Mouse (Mus musculus): ENCODE results near the gene Dnah3. TPM values are rescaled to one million over a fixed set of nuclear protein-coding genes. Genes with fewer than 3 reads are reported as not detected.

Dnah3 gene
- under 1 TPM in 1 of 2 experiments, not detected in 1; 0.12 TPM for total RNA-seq (2021)

DNA sequence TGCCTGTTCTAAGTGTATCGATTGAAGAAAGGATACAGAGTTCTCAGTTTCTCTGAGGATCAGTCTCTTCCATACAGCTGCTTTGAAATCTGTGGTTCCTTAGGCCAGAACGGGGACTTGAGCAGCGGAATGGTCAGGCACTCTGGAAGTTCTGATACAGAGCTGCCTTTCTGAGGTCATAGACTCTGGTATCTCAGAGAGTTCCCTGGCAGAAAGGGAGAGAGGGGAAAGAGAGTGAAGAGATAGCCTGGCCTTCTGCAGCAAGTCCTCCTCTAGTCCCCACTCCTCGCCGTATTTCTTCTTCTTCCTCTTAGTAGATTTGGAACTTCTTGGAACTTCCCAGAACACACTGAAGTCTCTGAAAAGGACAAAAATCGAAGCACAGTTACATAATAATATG, at the start of gene Dnah3:
Gene Dnah3, minus strand, starts transcription at position 101 of the 400 bp plus-strand sequence.
- DNase-seq, result no peak
- intact Hi-C loops (cut with DNase I), result loop anchor here (5.0 to 10.0 kb wide), 2 partner anchors 110 to 198 kb away; partner anchors contain the start of genes Abca14, Crym, Dcun1d3 and Lyrm1

DNA sequence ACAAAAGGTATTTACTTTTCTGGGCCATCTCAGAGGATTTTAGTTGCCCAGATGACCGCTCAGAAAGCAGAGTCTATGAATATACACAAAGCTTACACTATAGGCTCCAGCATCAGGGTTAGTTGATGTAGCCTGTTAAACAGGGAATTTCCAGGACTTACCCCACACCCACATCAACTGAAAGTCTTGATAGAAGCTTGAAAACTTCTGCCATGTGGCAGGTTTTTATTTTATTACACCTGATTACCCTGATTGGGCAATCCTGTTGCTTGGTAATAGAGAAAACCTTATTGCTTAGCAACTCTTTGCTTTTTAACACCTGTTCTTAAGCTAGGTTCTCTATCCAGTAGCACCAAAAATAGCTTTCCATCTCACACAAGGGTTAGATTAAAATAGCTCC, 47.7 kb upstream of the Dnah3 start:
- no peak for DNase-seq
- intact Hi-C loops (cut with DNase I), result no loop called here

DNA sequence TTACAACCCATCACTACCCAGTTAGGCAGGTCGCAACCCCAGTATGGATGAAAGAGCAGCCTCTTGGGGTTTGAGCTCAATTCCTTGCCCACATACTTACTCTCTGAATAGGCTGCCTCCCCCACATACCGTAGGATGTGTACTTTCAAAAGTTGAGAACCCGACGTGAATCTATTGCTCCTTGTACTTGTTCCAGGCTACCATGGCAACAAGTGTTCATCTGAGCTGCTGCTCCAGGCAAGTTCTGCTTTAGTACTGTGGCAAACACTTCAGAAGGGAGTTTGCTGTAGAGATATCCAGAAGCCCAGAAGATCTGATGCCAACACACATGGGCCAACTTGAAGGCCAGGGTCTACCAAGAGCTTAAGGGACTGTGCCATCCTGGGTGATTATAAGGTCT, 33.9 kb upstream of the Dnah3 start:
- intact Hi-C loops (cut with DNase I), result loop anchor here (10.0 kb wide), 1 partner anchor 506 kb away; the partner anchor contains the start of gene Uqcrc2
- DNase-seq, result no peak

DNA sequence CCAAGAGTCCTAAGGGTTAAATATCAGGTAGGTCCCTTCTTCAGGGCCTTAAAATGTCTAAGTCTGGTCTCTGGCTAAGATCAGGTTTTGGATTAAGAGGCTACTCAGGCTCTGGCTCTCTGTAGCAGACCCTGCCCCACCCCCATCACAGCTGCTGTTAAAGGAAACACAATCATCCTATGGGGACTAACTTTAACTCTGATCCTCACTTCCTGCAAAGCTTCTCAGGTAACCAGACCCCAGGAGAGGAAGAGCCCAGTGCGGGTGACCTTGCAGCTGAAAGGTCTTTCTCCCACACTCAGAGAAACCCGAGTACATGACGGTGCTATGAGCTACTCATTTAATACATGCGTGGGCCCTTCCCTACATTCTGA, 32.6 kb upstream of the Dnah3 start:
- DNase-seq, result no peak
- intact Hi-C loops (cut with DNase I), result loop anchor here (10.0 kb wide), 1 partner anchor 507 kb away; the partner anchor contains the start of gene Uqcrc2

DNA sequence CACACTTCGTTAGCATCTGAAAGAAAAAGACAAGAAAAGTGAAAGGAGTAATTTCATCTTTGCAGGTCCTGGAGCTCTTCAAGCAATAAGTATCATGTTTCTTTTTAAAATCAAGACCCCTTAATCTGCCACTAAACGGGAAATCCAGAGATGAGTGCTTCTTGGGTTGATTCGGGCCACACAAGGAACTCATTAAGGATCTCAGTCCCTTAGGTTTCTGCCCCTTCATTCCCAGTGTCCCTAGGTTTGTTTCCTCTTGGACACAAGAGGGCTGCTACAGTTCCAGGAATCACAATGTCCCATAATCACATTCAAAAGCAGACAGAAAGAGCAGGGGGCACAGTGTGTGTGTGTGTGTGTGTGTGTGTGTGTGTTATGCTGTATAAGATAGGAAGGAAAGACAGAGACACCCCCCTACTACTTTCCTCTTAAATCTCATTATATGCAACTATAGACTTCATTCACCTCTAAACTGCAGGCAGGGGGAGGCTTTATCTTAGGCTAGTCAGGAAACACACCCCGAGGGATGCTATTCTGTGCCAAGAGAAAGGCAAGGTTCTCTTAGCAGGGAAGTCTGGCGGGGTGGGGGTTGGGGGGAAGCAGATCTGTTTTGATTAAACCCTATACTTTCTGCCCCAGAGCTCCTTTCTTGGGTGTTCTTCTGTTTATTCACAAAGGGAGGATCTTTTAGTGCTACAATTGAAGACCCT, 32.1 kb upstream of the Dnah3 start:
- no peak for DNase-seq
- intact Hi-C loops (cut with DNase I), result loop anchor here (10.0 kb wide), 1 partner anchor 508 kb away; the partner anchor contains the start of gene Uqcrc2

DNA sequence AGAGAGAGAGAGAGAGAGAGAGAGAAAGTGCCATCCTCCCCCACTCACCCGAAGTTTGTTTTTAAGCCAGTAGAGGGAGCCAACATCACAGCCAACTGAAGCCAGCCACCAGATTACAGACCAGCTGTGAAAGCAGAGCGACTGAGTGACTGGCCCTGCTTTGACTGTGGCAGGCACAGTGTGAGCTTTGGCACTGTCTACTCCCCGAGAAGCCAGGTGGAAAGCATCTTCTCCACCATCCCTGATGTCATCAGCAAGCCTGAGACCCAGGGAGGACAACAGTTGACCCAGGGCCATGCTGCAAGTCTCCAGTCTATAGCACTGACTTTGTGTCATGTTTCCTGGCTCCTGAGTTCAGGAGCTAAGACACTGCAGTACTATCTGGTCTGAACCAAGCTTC, 29.8 kb upstream of the Dnah3 start:
- peak; percentile 81 to 87 for DNase-seq
- intact Hi-C loops (cut with DNase I), result loop anchor here (1.0 to 10.0 kb wide), 3 partner anchors 78 to 510 kb away; partner anchors contain the start of genes Abca14, Abca15 and Uqcrc2

DNA sequence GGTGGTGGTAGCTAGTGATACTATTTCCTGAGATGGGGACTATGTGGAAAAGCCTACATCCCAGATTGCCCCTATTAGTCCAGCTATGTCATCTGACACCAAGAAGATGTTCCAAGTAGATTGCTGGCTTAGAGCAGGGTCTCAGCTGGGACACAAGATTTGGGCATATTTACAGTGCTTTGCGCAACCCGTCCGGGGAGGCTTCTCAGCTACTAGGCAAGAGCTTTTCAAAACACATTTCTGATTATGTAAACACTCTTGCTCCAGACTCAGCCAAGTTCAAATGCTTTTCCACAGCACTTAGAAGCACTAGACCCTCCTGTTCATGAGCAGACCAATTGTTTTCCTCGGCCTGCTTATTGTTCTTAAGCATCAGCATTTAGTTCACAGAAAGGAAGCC, 28.7 kb upstream of the Dnah3 start:
- intact Hi-C loops (cut with DNase I), result loop anchor here (1.0 to 10.0 kb wide), 3 partner anchors 80 to 511 kb away; partner anchors contain the start of genes Abca14, Abca15 and Uqcrc2
- no peak for DNase-seq

DNA sequence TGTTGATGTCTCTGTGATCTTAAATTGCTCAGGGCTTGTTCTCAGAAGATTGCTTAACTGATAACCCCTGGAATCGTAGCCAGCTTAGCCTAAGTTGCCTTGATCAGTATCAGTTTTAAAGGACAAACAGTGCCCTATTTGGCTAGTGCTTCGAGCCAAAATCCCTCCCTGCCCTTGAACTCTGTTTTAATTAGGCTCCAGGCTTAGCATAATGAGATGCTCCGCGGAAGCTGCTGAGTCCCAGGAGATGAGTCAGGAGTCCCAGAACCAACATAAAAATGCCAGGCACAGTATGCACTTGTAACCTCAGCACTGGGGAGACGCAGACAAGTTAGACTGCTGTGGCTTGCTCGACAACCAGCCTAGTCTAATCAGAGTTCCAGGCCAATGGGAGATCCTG, 22.4 kb upstream of the Dnah3 start:
- intact Hi-C loops (cut with DNase I), result no loop called here
- no peak for DNase-seq

DNA sequence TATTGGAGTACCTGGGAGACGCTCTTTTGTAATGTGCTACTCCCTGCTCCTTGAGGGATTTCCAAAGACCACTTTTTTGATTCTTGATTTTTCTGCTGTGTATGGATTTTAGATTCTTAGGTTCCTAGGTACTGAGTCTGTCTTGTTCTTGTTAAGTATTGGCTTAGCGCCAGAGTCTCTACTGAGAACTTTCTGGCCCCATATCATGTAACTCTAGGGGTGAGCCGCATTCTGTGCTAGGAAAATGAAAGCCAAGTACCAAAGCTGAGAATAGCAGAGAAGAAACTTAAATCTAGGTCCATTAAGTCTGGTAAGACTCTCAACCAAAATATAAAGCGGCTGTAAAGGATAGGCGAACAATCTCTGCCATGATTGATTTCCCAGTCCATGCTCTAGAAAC, 21.9 kb upstream of the Dnah3 start:
- DNase-seq, result no peak
- intact Hi-C loops (cut with DNase I), result no loop called here

DNA sequence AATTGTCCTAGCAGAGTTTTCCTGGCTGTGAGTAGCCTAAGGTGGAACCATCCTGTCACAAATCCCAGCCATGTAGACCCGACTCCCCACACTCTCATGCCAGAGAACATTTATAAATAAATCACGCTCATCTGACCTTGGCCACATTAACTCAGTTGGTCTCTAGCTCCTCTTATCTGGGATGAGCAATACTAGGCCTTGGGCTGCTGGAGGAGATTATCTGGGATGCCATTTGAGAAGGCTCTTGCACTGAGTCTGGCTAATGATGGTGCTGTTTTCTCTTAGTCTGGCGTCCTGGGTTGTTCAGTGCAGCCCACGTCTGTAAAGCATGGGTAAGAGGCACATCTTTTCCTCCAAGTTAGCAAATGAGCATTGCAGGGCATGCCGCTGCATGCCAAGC, 14.6 kb upstream of the Dnah3 start:
- intact Hi-C loops (cut with DNase I), result loop anchor here (10.0 kb wide), 1 partner anchor 435 kb away; no protein-coding TSS in a partner anchor
- DNase-seq, result no peak

DNA sequence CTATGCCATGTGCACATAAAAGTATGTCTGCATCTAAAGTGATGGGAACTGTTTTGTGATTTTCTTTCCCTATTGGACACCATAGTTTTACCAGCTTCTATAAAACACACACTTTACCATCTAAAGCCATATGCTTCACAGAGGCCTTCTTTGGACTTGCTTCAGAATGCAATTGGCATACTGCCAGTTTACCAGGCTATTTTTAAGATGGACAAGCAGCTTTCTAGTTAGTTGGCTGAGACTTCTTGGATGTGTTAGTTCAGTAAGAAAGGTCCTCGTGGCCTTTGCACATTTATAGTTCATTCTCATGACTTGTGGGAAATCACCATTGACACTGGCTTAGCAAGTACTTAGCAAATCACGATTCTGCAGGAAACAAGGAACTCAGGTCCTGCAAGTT, 11.3 kb upstream of the Dnah3 start:
- DNase-seq, result peak; percentile 31 to 36
- intact Hi-C loops (cut with DNase I), result loop anchor here (10.0 kb wide), 1 partner anchor 432 kb away; no protein-coding TSS in a partner anchor

DNA sequence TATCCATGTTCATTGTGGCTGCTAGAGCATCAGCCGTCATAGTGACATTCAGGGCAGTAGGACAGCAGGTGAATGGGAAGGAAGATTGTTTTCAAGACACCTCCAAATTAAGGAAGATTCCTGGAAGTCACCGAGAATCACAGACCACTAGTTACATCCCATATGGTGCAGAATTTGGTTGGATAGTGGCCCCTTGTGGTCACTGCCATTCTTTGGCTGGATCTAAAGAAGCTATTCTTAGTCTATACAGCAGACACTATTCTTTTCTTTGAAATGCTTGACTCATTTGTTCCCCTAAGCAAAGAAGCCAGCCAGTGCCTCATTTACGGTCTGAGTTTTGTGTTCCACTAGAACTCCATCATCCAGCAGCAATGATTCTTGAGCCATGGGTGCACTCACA, 9.9 kb upstream of the Dnah3 start:
- peak in 1 of 2 experiments; percentile 21 for DNase-seq
- intact Hi-C loops (cut with DNase I), result loop anchor here (10.0 kb wide), 1 partner anchor 430 kb away; no protein-coding TSS in a partner anchor

DNA sequence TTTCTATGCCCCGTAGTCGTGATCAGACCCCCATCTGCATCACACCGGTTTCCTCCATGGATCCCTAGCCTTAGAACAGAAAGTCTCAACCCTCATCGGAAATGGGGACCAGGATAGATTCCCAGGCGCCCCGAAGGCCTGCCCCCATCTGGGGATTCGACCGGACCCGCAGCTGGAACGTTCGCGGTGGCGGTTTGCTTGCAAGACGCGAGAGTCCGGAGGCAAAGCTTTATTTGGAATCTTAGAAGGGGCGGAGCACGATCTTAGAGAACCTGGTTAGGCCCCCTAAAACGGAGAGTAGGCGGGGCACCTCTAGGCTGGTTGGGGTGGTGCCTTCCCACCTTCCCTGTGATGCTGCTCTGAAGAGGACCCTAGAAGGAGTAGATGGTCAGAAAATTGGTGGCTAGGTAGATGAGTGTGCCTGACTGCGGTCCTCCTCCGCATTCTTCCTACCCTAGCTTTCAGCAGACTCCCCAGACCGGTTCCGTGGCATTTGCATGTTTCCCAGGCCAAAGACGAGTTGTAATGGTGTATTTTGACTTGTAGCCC, 8.0 kb upstream of the Dnah3 start:
- DNase-seq, result peak; percentile 29 to 37
- intact Hi-C loops (cut with DNase I), result loop anchor here (10.0 kb wide), 1 partner anchor 428 kb away; no protein-coding TSS in a partner anchor

DNA sequence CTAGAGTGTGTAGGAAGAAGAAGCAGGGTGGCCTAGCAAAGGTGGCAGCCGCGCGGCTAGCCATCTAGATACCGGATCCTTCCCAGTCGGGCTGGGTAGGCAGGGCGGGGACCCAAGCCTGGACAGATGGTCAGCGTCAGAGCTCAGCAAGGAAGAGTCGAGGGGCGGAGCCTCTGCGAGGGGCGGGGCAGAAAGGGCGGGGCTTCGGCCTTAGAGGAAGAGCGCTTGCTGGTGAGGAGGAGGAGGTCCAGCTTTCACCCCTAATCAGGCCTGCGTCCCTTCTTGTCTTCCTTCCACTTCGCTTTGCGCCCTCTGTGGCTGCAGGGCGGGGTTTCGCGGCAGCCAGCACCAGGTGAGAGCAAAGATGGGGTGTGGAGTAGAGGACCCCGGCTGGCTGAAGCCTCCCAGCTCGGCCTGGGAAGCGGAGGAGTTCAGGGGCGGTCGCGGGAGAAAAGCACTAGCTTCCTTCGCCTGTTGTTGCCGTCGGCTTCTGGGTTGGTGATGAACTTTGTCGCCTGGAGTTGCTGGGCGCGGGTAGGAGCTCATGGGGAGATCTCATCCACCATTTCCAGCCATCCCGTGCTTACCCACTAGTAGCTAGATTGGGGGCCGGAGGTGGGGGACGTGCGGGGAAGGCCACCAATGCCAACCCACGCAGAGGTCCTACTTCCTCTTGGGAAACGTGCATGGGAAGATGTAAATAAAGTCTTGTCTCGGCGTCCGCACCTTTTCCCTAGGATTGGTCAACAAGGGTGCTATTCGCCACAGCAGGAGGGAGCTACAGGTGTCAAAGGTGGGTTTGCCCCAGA, 7.3 kb upstream of the Dnah3 start, which contains the start of gene Tmem159:
Gene Tmem159, plus strand, starts transcription at position 190 of the 809 bp plus-strand sequence.
- peak; percentile 92 for DNase-seq
- intact Hi-C loops (cut with DNase I), result loop anchor here (10.0 kb wide), 1 partner anchor 428 kb away; no protein-coding TSS in a partner anchor

DNA sequence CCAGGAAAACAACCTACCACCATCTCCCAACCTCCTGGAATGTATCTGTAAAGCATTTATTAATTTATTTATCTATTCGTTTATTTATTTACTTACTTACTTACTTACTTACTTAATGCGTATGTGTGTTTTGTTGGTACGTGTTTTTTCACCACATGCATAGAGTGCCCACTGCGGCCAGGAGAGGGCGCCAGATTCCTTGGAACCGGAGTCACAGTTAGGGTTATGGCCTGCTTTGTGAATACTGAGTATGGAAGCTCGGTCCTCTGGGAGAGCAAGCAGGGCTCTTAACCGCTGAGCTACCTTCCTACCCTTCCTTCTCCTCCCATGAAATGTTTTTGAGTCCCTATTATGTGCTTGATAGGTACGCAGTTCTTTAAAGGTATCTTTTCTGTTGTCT, 3.3 kb upstream of the Dnah3 start:
- intact Hi-C loops (cut with DNase I), result loop anchor here (2.0 to 10.0 kb wide), 3 partner anchors 106 to 250 kb away; partner anchors contain the start of genes Abca14, Crym, Dcun1d3 and Lyrm1
- DNase-seq, result peak; percentile 54 to 79

DNA sequence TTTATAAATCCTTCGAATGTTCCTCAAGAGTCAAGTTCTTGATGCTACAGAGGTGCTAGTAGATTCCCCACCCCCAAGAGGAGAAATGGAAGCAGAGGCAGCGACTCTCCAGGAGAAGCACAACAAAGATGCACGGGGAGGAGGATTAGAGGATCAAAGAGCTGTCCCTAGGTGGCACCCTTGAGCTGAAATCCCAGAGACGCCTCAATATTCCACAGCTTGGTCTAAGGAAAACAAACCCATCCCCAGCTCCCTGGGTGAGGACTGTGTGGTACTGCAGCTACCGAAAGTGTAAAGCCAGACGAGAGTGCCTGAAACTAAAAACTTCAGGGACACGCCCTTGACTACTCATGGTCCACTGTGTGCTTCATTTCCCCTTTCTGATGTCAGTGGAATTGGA, 2.8 kb upstream of the Dnah3 start:
- intact Hi-C loops (cut with DNase I), result loop anchor here (2.0 to 10.0 kb wide), 4 partner anchors 107 to 249 kb away; partner anchors contain the start of genes Abca14, Crym, Dcun1d3 and Lyrm1
- DNase-seq, result peak; percentile 48 to 69

DNA sequence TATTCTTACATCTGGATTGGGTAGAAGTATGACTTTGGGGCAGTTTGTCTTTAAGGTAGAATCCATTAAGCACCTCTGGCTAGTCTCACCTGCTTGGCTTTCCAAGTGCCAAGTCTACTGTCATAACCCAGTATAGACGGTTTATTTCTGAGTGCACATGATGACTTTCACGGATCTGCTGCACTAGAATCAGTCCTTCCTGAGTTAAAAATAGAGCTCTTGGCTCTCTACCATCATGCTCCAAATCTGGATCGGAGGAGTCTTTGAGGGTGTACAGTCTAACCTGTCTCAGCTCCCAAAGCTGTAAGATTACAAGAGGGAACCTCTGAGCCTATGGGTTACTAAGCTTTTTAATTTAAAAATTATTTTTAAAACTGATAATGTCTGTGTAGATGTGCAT, 864 bp downstream of the Dnah3 start:
- intact Hi-C loops (cut with DNase I), result loop anchor here (10.0 kb wide), 1 partner anchor 111 kb away; the partner anchor contains the start of genes Abca14 and Crym

DNA sequence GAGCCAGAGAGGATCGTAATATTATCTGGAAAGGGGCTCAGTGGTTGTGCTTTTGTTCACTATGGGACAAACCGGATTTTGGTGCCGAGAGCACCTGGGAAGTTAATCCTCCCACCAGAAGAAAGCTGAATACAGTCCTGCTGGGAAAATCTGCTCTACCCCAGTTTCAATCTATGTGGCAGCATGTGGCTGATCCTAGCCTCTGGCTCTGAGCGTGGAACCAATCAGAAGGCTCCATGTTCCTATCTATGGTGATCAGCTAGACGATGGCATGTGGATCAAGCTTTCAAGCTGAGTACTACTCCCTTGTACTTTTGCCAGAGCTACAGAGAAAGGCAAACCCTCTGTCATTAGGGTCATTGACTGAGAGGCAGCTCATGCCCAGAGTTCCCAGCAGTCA, 2.0 kb downstream of the Dnah3 start:
- intact Hi-C loops (cut with DNase I), result loop anchor here (10.0 kb wide), 1 partner anchor 112 kb away; the partner anchor contains the start of genes Abca14 and Crym
- no peak for DNase-seq

More for the DNA sequence above, 864 bp downstream of the Dnah3 start:
- no peak for DNase-seq

DNA sequence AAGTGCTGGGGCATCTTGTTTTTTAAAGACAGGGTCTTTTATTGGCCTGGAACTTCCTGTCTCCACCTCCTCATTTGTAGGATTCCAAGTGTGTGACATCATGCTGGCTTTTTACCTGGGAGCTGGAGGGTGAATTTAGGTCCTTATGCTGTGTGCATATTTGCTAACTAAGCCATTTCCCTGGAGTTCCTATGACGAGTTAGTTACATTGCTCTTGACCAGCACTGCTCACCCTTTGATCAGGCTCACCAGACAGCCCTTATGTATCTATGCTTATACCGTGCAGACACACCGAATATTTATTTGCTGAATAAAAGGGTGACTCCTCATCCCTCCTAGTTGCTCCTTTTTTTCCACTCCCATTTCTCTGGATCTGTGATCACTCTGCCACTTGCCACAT, 14.9 kb downstream of the Dnah3 start:
- no peak for DNase-seq
- intact Hi-C loops (cut with DNase I), result no loop called here

DNA sequence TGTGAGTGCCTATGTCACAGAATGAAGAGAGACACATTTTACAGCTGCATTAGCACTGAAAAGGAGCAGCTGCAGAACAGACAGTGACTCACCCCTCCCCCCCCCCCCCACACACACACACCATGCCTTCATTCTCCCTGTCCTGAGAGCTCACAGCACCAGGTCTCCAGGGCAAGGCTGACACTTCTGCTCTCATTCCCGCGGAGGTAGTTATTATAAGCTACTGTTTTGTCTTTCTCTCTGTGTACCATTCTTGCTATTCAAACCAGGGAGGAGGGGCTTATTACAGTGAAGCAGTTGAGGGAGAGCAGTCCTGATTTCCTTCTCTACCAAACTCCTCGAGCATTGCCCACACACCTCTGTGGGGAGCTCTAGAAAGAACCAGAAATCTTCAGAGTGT, 25.9 kb downstream of the Dnah3 start:
- intact Hi-C loops (cut with DNase I), result no loop called here
- no peak for DNase-seq
